ENCODE assay signal across 23 mouse cellular contexts in genomic region chr11:36140411-36140810, GRCm38 (mm10).
DNase-seq lines count a peak whose midpoint lies in the region; ATAC-seq lines count a peak whose summit lies in the region.
"Had no signal": no experiment of that assay in that cellular context is flagged by ENCODE, and none has a peak within 500 bp of the region (broad histone marks: within the 10 kb centered on the region; RNA-seq: fewer than 3 reads in every experiment).

No protein-coding gene starts in this region.

- H3K36me3 ChIP-seq in kidney, embryonic 15.5 days, result no peaks in the 10 kb centered on the region
- H3K36me3 ChIP-seq: embryonic facial prominence, embryonic 15.5 days; G1E; limb, embryonic 13.5 days; liver, embryonic 13.5 days; midbrain, embryonic 12.5 days; neural tube, embryonic 12.5 days had no signal

- WGBS in kidney, embryonic 15.5 days, result 79% methylated on average over 10 of the region's 10 CpGs

- peaks cover 8% of the 10 kb centered on the region; the same call in 1 of the 2 replicates for H3K27me3 ChIP-seq in kidney, embryonic 15.5 days
- H3K27me3 ChIP-seq: embryonic facial prominence, embryonic 15.5 days; liver, embryonic 13.5 days; midbrain, embryonic 12.5 days; neural tube, embryonic 12.5 days had no signal

- H3K9ac ChIP-seq in kidney, embryonic 15.5 days, result no peak overlapping the region
- H3K9ac ChIP-seq: embryonic facial prominence, embryonic 15.5 days; forebrain, postnatal 0 days; limb, embryonic 13.5 days; liver, embryonic 13.5 days; lung, embryonic 14.5 days; midbrain, embryonic 12.5 days; neural tube, embryonic 12.5 days had no signal

- no peak overlapping the region for H3K4me2 ChIP-seq in kidney, embryonic 15.5 days
- H3K4me2 ChIP-seq: embryonic facial prominence, embryonic 15.5 days; limb, embryonic 13.5 days; liver, embryonic 13.5 days; lung, embryonic 14.5 days; midbrain, embryonic 12.5 days; neural tube, embryonic 12.5 days had no signal

- H3K27ac ChIP-seq in kidney, embryonic 15.5 days, result no peak overlapping the region
- H3K27ac ChIP-seq: embryonic facial prominence, embryonic 15.5 days; limb, embryonic 13.5 days; liver, embryonic 13.5 days; midbrain, embryonic 12.5 days; neural tube, embryonic 12.5 days had no signal

- ATAC-seq in frontal cortex, adult (ENCODE audit: low TSS enrichment), result peak; percentile 81
- 0 out of 2 replicates have a peak, but pooled peaks have one; percentile 15 for ATAC-seq in kidney, embryonic 15.5 days (replicated peaks; ENCODE audit: low FRiP score)
- ATAC-seq: forebrain, postnatal 0 days; intestine, embryonic 16.5 days had no signal

- DNase-seq in frontal cortex, postnatal 14 days (ENCODE audit: low spot score in 2 of 2), result no peak
- no peak for DNase-seq in kidney, postnatal 36 days
- peak; percentile 63 for DNase-seq in right cerebral cortex, adult 18-20 months
- DNase-seq in right cerebral cortex, postnatal 14 days, result no peak
- peak; percentile 27 to 49 for DNase-seq in left cerebral cortex, postnatal 36 days (ENCODE audit: low spot score in 2 of 2)
- no peak for DNase-seq in gastrocnemius, adult 8-10 months (ENCODE audit: low spot score in 2 of 2)
- DNase-seq: adrenal gland, postnatal 25 days; cerebellum, adult 11-12 months; cerebellum, postnatal 36 days; forebrain, postnatal 0 days; gastrocnemius, postnatal 14 days; kidney, postnatal 10 days; liver, embryonic 13.5 days; lung, embryonic 14.5 days; lung, postnatal 4 days had no signal

- no peak overlapping the region for H3K4me3 ChIP-seq in kidney, embryonic 15.5 days (replicated peaks)
- H3K4me3 ChIP-seq: embryonic facial prominence, embryonic 15.5 days; limb, embryonic 13.5 days; liver, embryonic 13.5 days; midbrain, embryonic 12.5 days; neural tube, embryonic 12.5 days had no signal

- no peaks in the 10 kb centered on the region for H3K9me3 ChIP-seq in kidney, embryonic 15.5 days (replicated peaks)
- H3K9me3 ChIP-seq: embryonic facial prominence, embryonic 15.5 days; limb, embryonic 13.5 days; liver, embryonic 13.5 days; midbrain, embryonic 12.5 days; neural tube, embryonic 12.5 days had no signal

- intact Hi-C loops in left cerebral cortex, postnatal 36 days (cut with DNase I), result no loop called here

- peaks cover 10% of the 10 kb centered on the region for H3K4me1 ChIP-seq in kidney, embryonic 15.5 days
- H3K4me1 ChIP-seq: embryonic facial prominence, embryonic 15.5 days; liver, embryonic 13.5 days had no signal

Comparison
In these comparisons a context has a peak if more than half of its experiments do, and no peak if none do; other contexts are left out.
1. DNase-seq: peak in right cerebral cortex, adult 18-20 months (single experiment) and left cerebral cortex, postnatal 36 days (2 of 2); none in frontal cortex, postnatal 14 days (0 of 2), kidney, postnatal 36 days (0 of 2), right cerebral cortex, postnatal 14 days (single experiment) and gastrocnemius, adult 8-10 months (0 of 2).